Mouse (Mus musculus) intestine, postnatal 0 days (tissue): Measurements from ENCODE around the gene Angptl8. TPM values are rescaled to one million over a fixed set of nuclear protein-coding genes. Genes with fewer than 3 reads are reported as not detected.
A peak's percentile ranks its signal among the peaks of the same experiment; 100 is the strongest.

ENCODE experiments used
- ATAC-seq: fragments of 200-750 bp; cut with Nextera tagmentation; 2 replicates; pipeline ENCODE4 v1.8.0; 2017; ENCODE audit warnings: mild to moderate bottlenecking, moderate TSS enrichment, moderate library complexity
- H3K27ac ChIP-seq: fragments of 300-500 bp; sonication (generic); 2 replicates; pipeline ENCODE4 v1.5.1; 2014; ENCODE audit warnings: mild to moderate bottlenecking, low read depth, low read length, moderate library complexity
- H3K27me3 ChIP-seq: fragments of 300-500 bp; sonication (generic); replicated peaks from 2 replicates; pipeline ENCODE4 v1.6.1; 2014; ENCODE audit warnings: low read length, mixed read lengths; ENCODE audit not compliant: control insufficient read depth, insufficient read depth
- H3K36me3 ChIP-seq: fragments of 300-500 bp; sonication (generic); 2 replicates; pipeline ENCODE4 v1.6.1; 2014; ENCODE audit warnings: mild to moderate bottlenecking, moderate library complexity; ENCODE audit not compliant: control insufficient read depth, insufficient read depth
- H3K4me1 ChIP-seq: fragments of 300-500 bp; sonication (generic); replicated peaks from 2 replicates; pipeline ENCODE4 v1.6.1; 2014; ENCODE audit warnings: antibody characterized with exemption, low read length, mixed read lengths; ENCODE audit not compliant: control insufficient read depth, insufficient read depth
- H3K4me2 ChIP-seq: fragments of 300-500 bp; sonication (generic); replicated peaks from 2 replicates; pipeline ENCODE4 v1.6.1; 2014; ENCODE audit warnings: low read depth, mild to moderate bottlenecking, moderate library complexity
- H3K4me3 ChIP-seq: fragments of 300-500 bp; sonication (generic); 2 replicates; pipeline ENCODE4 v1.5.1; 2014; ENCODE audit warnings: low read depth, low read length
- H3K9ac ChIP-seq: fragments of 300-500 bp; sonication (generic); 2 replicates; pipeline ENCODE4 v1.6.1; 2014; ENCODE audit warnings: mild to moderate bottlenecking, low read depth, low read length
- H3K9me3 ChIP-seq: fragments of 300-500 bp; sonication (generic); 2 replicates; pipeline ENCODE4 v1.6.1; 2016; ENCODE audit warnings: mixed run types; ENCODE audit not compliant: control insufficient read depth
- CTCF ChIP-seq: sonication (generic); IDR thresholded peaks from 2 replicates; pipeline ENCODE4 v1.5.1; 2016; ENCODE audit warnings: low read depth, mild to moderate bottlenecking, control low read depth, antibody characterized with exemption, moderate library complexity
- WGBS: fragments of 180-500 bp; shearing (Covaris S2); extraction: QIAGEN DNeasy Blood & Tissue Kit; methylation state at CpG from one replicate; pipeline ENCODE4 v1.1.7; 2014; 5-methylcytosine and 5-hydroxymethylcytosine counted together
- polyA plus RNA-seq: library from polyadenylated mRNA; unstranded; fragments of >200 nt; fragmentation: Nextera tagmentation; extraction: Ambion mirVana; gene quantifications from 2 replicates; pipeline ENCODE4 v1.2.1, GENCODE M21; 2015

Angptl8 gene
- polyA plus RNA-seq, 1 experiment from 2014 or later = 15.9 TPM

DNA sequence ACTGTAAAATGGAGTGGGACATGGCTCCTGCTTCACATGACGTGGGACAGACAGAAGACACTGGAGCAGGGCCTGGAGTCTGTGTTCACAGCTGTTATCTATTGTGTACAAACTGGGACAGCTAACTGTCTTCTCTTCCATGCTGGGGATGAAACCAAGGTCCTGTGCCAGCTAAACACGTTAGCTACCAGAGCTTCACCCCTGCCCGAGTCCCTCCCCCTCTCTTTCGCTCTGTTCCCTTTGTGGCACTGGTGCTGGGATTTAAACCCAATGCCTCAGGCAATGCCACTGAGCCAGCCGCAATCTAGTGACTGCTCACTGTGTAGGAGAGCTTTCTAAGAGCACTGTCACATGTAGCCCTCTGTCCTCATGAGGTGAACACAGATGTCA, 4.9 kb upstream of the Angptl8 start:
- Histone ChIP-seq H3K36me3 (peaks cover 56% of the 10 kb centered on the region), H3K4me3 (no peak overlapping the region), H3K9ac (no peak overlapping the region), H3K4me2 (no peak overlapping the region), H3K4me1 (no peaks in the 10 kb centered on the region), H3K27me3 (no peaks in the 10 kb centered on the region), H3K9me3 (no peaks in the 10 kb centered on the region), H3K27ac (no peak overlapping the region)
- ATAC-seq = no peak
- no peak for TF ChIP-seq CTCF
- WGBS = 79% methylated on average over 5 of the region's 5 CpGs

GRCm38 (mm10) chr9:21830936-21831335, 4.4 kb upstream of the Angptl8 start:
- Histone ChIP-seq H3K27me3 (no peaks in the 10 kb centered on the region), H3K4me1 (no peaks in the 10 kb centered on the region), H3K9me3 (no peaks in the 10 kb centered on the region), H3K4me2 (no peak overlapping the region), H3K9ac (no peak overlapping the region), H3K27ac (no peak overlapping the region), H3K4me3 (no peak overlapping the region), H3K36me3 (peaks cover 57% of the 10 kb centered on the region)
- no peak for TF ChIP-seq CTCF
- WGBS = 76% methylated on average over 11 of the region's 11 CpGs
- ATAC-seq = no peak

- Histone ChIP-seq H3K9ac (no peak overlapping the region), H3K36me3 (peaks cover 61% of the 10 kb centered on the region)
Measured at GRCm38 (mm10) chr9:21831558-21832240, 3.6 kb upstream of the Angptl8 start.

DNA sequence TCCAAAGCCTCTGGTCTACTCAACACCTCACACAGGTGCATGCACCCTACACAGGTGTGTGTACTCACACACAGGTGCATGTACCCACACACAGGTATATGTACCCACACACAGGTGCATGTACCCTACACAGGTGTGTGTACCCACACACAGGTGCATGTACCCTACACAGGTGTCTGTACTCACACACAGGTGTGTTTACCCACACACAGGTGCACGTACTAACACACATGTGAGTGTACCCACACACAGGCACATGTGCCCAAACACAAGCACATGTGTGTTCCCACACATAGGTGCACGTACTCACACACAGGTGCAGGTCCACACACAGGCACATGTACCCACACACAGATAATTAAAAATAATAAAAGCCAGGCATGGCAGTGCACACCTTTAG, 2.4 kb downstream of the Angptl8 start:
- ATAC-seq = no peak
- Histone ChIP-seq H3K27ac (no peak overlapping the region), H3K4me3 (no peak overlapping the region), H3K36me3 (peaks cover 62% of the 10 kb centered on the region), H3K9ac (no peak overlapping the region), H3K27me3 (no peaks in the 10 kb centered on the region), H3K4me2 (no peak overlapping the region), H3K4me1 (no peaks in the 10 kb centered on the region), H3K9me3 (no peaks in the 10 kb centered on the region)
- 91% methylated on average over 2 of the region's 2 CpGs for WGBS
- TF ChIP-seq CTCF = no peak

More at GRCm38 (mm10) chr9:21831558-21832240, 3.6 kb upstream of the Angptl8 start:
- H3K4me3 ChIP-seq = no peak overlapping the region
- H3K9me3 ChIP-seq = no peaks in the 10 kb centered on the region
- no peak for ATAC-seq
- H3K27ac ChIP-seq = no peak overlapping the region
- no peaks in the 10 kb centered on the region for H3K27me3 ChIP-seq
- no peak for TF ChIP-seq CTCF
- no peaks in the 10 kb centered on the region for H3K4me1 ChIP-seq
- 87% methylated on average over 20 of the region's 20 CpGs for WGBS
- no peak overlapping the region for H3K4me2 ChIP-seq

- Histone ChIP-seq H3K4me1 (no peaks in the 10 kb centered on the region), H3K27ac (no peak overlapping the region), H3K27me3 (no peaks in the 10 kb centered on the region), H3K4me2 (no peak overlapping the region), H3K36me3 (peaks cover 71% of the 10 kb centered on the region), H3K4me3 (no peak overlapping the region), H3K9ac (no peak overlapping the region), H3K9me3 (no peaks in the 10 kb centered on the region)
- no peak for ATAC-seq
- WGBS = 57% methylated on average over 8 of the region's 8 CpGs
- peak; percentile 87 for TF ChIP-seq CTCF
Measured at GRCm38 (mm10) chr9:21840115-21840787, 4.9 kb downstream of the Angptl8 start.

GRCm38 (mm10) chr9:21841340-21841739, 6.0 kb downstream of the Angptl8 start:
- no peaks in the 10 kb centered on the region for H3K9me3 ChIP-seq
- H3K27ac ChIP-seq = no peak overlapping the region
- H3K4me2 ChIP-seq = no peak overlapping the region
- no peaks in the 10 kb centered on the region for H3K27me3 ChIP-seq
- H3K36me3 ChIP-seq = peaks cover 75% of the 10 kb centered on the region
- no peak for TF ChIP-seq CTCF
- no peak overlapping the region for H3K4me3 ChIP-seq
- no peak overlapping the region for H3K9ac ChIP-seq
- no peaks in the 10 kb centered on the region for H3K4me1 ChIP-seq
- ATAC-seq = no peak
- WGBS = 94% methylated on average over 6 of the region's 6 CpGs
